Mouse (Mus musculus): Measurements from ENCODE around the gene Jmjd8. TPM values are rescaled to one million over a fixed set of nuclear protein-coding genes. Genes with fewer than 3 reads are reported as not detected.

The Jmjd8 gene
- total and polyA plus RNA-seq, 2 experiments = 25.6 to 75.0 TPM

DNA sequence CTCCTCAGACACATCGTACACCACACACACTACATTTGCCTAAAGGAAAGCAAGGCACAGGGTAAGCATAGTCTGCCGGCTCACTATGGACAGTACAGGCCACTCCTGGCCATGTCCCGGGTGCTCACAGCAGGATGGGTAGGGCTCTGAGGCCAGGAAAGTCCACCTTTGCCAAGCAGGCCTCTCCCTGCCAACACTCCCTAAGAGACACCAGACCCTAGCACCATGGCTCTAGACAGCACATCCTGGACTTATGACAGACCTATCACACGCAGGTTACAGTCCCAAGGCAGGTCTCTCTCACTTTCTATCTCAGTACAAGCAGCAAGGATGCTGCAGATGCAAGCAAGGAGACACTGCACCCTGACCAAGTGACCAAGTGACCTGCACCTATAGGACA lies 14.5 kb downstream of the Jmjd8 start:
- Histone ChIP-seq H3K36me3 (ENCODE audit: control insufficient read depth, insufficient read depth, low read length) (0 out of 2 replicates have a peak, but pooled peaks cover 2% of the 10 kb centered on the region), H3K79me2 (ENCODE audit: control insufficient read depth, insufficient read depth, low read length) (peaks cover 15% of the 10 kb centered on the region; the same call in 1 of the 2 replicates), H3K27ac (replicated peaks; ENCODE audit: insufficient read depth, low read depth, low read length) (no peak overlapping the region), H3K27me3 (ENCODE audit: control insufficient read depth, insufficient read depth, low read length) (no peaks in the 10 kb centered on the region), H3K9ac (ENCODE audit: low read depth, low read length) (peak overlapping the region; percentile 96; the same call in 1 of the 2 replicates), H3K4me1 (ENCODE audit: control insufficient read depth, insufficient read depth, low read length) (peaks cover 25% of the 10 kb centered on the region), H3K4me3 (ENCODE audit: insufficient read depth, low read depth, low read length) (no peak overlapping the region)
- DNase-seq (ENCODE audit: extremely low read depth, low read depth, low spot score) = no peak
- WGBS = 63% methylated on average over 4 of the region's 4 CpGs
- TF ChIP-seq POLR2A (IDR thresholded peaks at IDR 0.05; ENCODE audit: extremely low read depth, insufficient read depth, low read length) (no peak), CTCF (IDR thresholded peaks at IDR 0.05; ENCODE audit: low read depth, low read length) (no peak)

DNA sequence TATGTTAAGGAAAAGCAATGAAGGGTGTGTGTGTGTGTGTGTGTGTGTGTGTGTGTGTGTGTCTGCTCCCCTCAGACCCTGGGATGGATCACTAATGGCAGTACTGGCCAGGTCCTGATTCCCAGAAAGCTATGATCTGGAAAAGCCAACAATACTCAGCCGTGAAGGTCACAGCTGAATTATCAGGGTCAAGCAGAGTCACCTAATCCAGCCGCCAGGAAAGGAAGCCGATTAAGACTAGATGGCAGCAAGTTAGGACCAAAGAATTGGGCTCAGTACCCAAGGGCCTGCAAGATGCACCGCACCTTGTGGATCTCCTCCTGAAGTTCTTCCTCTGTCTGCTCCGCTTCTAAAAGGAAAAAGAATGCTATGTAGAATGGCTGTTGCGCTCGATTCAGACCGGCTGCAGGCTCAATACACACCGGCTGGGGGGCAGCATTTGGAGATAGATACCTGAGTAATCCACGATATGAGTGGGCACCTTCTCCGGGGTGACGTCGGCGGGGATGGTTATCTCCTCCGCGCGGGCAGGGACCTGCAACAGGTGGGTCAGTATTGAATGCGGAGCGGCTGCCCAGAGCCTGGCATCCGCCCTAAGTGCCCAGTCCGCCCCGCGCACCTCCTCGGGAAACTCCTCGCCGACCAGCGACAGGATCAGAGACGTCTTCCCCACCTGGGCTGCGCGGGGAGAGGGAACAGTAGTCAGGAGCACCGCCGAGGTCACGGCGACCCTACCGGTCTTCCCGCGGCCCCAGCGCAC lies 15.1 kb downstream of the Jmjd8 start:
- peak overlapping the region; percentile 95 for H3K4me3 ChIP-seq (ENCODE audit: insufficient read depth, low read depth, low read length)
- H3K4me1 ChIP-seq (ENCODE audit: control insufficient read depth, insufficient read depth, low read length) = peaks cover 21% of the 10 kb centered on the region
- TF ChIP-seq CTCF (IDR thresholded peaks at IDR 0.05; ENCODE audit: low read depth, low read length) (no peak), POLR2A (IDR thresholded peaks at IDR 0.05; ENCODE audit: extremely low read depth, insufficient read depth, low read length) (no peak)
- no peaks in the 10 kb centered on the region for H3K27me3 ChIP-seq (ENCODE audit: control insufficient read depth, insufficient read depth, low read length)
- H3K79me2 ChIP-seq (ENCODE audit: control insufficient read depth, insufficient read depth, low read length) = peaks cover 15% of the 10 kb centered on the region; the same call in 1 of the 2 replicates
- WGBS = under 1% methylated on average over 38 of the region's 38 CpGs
- H3K36me3 ChIP-seq (ENCODE audit: control insufficient read depth, insufficient read depth, low read length) = 0 out of 2 replicates have a peak, but pooled peaks cover 2% of the 10 kb centered on the region
- H3K27ac ChIP-seq (replicated peaks; ENCODE audit: insufficient read depth, low read depth, low read length) = peak overlapping the region; percentile 76
- DNase-seq (ENCODE audit: extremely low read depth, low read depth, low spot score) = no peak
- peak overlapping the region; percentile 96 for H3K9ac ChIP-seq (ENCODE audit: low read depth, low read length)

DNA sequence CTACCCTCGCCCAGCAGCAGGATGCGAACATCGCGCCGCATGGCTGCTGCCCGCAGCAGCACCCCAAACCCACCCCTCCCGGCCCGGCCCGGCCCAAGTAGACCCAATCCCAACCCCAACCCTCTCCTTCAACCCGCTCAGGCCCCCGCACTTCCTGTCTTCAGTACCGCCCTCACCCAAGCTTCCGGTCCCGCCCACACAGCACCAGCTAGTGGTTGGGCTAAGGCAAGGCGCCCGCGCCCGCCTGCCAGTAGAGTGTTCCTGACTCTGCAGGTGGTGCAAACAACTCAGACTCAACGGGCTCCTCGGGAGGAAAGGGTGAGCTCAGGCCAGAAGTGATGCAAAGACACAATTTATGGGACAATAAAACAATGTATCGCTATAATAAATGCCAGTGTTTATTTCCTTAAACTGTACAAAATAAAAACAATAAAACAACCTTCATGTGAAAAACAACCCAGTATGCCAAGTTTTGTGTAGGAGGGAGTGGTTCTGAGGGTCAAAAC lies 15.8 kb downstream of the Jmjd8 start, which contains the start of gene Rhot2:
Gene Rhot2, minus strand, starts transcription at position 456 of the 506 bp plus-strand sequence.
- peak within 1 kb of the TSS; percentile 96 for H3K9ac ChIP-seq (ENCODE audit: low read depth, low read length)
- peaks cover 15% of the 10 kb centered on the region for H3K4me1 ChIP-seq (ENCODE audit: control insufficient read depth, insufficient read depth, low read length)
- peak within 1 kb of the TSS; percentile 95 for H3K4me3 ChIP-seq (ENCODE audit: insufficient read depth, low read depth, low read length)
- TF ChIP-seq CTCF (IDR thresholded peaks at IDR 0.05; ENCODE audit: low read depth, low read length) = peak; percentile 61
- peak; percentile 83; the same call in 1 of the 2 replicates for TF ChIP-seq POLR2A (IDR thresholded peaks at IDR 0.05; ENCODE audit: extremely low read depth, insufficient read depth, low read length)
- 0 out of 2 replicates have a peak, but pooled peaks cover 2% of the 10 kb centered on the region for H3K36me3 ChIP-seq (ENCODE audit: control insufficient read depth, insufficient read depth, low read length)
- peak within 1 kb of the TSS; percentile 76 for H3K27ac ChIP-seq (replicated peaks; ENCODE audit: insufficient read depth, low read depth, low read length)
- peak; percentile 84 for DNase-seq (ENCODE audit: extremely low read depth, low read depth, low spot score)
- no peaks in the 10 kb centered on the region for H3K27me3 ChIP-seq (ENCODE audit: control insufficient read depth, insufficient read depth, low read length)
- peaks cover 15% of the 10 kb centered on the region; the same call in 1 of the 2 replicates for H3K79me2 ChIP-seq (ENCODE audit: control insufficient read depth, insufficient read depth, low read length)
- under 1% methylated on average over 21 of the region's 21 CpGs for WGBS

DNA sequence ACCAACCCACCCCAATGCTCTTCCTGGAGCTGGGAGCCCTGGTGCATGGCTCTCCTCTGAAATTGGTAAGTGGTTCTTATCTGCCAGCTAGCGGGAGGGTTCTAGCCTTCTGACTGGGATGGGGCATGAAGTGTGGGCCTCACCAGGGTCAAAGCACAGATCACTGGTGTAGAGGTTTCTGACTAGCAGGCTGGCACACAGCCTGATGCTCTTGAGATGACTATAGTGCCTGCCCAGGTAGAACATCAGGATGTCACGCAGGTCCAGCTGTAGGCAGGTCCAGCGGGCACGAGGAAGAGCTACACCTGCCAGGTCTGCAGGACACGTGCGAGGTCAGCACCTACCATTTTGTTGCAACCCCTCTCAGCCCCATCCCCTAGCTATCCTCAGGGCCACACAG lies 31.6 kb downstream of the Jmjd8 start:
- WGBS = 92% methylated on average over 6 of the region's 6 CpGs
- Histone ChIP-seq H3K27me3 (ENCODE audit: control insufficient read depth, insufficient read depth, low read length) (no peaks in the 10 kb centered on the region), H3K27ac (replicated peaks; ENCODE audit: insufficient read depth, low read depth, low read length) (no peak overlapping the region), H3K9ac (ENCODE audit: low read depth, low read length) (no peak overlapping the region), H3K4me1 (ENCODE audit: control insufficient read depth, insufficient read depth, low read length) (peaks cover 15% of the 10 kb centered on the region), H3K36me3 (ENCODE audit: control insufficient read depth, insufficient read depth, low read length) (no peaks in the 10 kb centered on the region), H3K4me3 (ENCODE audit: insufficient read depth, low read depth, low read length) (no peak overlapping the region), H3K79me2 (ENCODE audit: control insufficient read depth, insufficient read depth, low read length) (peaks cover 4% of the 10 kb centered on the region; the same call in 1 of the 2 replicates)
- no peak for DNase-seq (ENCODE audit: extremely low read depth, low read depth, low spot score)
- TF ChIP-seq POLR2A (IDR thresholded peaks at IDR 0.05; ENCODE audit: extremely low read depth, insufficient read depth, low read length) = no peak

DNA sequence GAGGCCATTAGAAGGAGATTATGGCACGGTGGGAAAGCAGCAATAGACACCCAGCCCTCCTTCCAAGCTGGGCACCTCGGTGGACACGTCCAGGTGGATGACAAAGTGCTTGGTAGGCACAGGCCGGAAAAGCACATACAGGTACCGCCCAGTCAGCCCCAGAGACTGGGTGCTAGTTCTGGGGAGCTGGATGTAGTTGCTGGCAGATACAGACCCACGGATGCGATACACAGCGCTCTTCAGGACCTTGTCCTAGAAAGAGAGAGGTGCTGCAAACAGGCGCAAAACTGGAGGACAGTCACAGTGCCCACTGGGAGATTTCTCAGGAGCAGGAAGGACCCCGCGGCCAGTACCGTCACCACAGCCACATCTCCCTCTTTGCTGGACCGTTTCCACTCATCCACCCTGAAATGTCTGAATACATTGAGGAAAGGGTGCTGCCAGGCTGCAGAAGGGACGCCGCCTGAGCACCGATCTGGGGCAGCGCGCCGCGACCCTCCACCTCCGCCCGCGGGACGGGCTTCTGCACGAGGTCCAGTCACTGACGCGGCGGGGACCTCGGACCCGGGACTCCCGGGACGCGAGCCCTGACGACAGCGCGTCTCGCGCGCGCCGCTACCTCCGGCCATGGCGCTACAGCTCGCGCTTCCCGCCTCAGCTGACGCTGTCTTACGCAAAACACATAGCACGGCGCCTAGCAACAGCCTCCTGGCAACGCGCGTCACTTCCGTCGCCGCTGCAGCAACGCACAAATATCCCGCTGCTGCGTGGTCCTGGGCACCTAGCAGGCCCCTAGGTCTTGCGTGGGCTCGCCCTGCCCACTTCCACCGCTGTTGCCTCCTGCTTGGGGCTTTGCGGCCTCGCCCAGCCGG lies 32.4 kb downstream of the Jmjd8 start, which contains the start of gene Wdr90:
Gene Wdr90, minus strand, starts transcription at position 670 of the 872 bp plus-strand sequence.
- peak; percentile 36; the same call in 1 of the 2 replicates for TF ChIP-seq POLR2A (IDR thresholded peaks at IDR 0.05; ENCODE audit: extremely low read depth, insufficient read depth, low read length)
- peak; percentile 42; the same call in 1 of the 2 replicates for TF ChIP-seq CTCF (IDR thresholded peaks at IDR 0.05; ENCODE audit: low read depth, low read length)
- no peaks in the 10 kb centered on the region for H3K27me3 ChIP-seq (ENCODE audit: control insufficient read depth, insufficient read depth, low read length)
- peaks cover 10% of the 10 kb centered on the region; the same call in 1 of the 2 replicates for H3K79me2 ChIP-seq (ENCODE audit: control insufficient read depth, insufficient read depth, low read length)
- H3K36me3 ChIP-seq (ENCODE audit: control insufficient read depth, insufficient read depth, low read length) = no peaks in the 10 kb centered on the region
- H3K4me1 ChIP-seq (ENCODE audit: control insufficient read depth, insufficient read depth, low read length) = peaks cover 22% of the 10 kb centered on the region
- H3K4me3 ChIP-seq (ENCODE audit: insufficient read depth, low read depth, low read length) = peak within 1 kb of the TSS; percentile 71
- H3K27ac ChIP-seq (replicated peaks; ENCODE audit: insufficient read depth, low read depth, low read length) = peak within 1 kb of the TSS; percentile 61
- peak within 1 kb of the TSS; percentile 82 for H3K9ac ChIP-seq (ENCODE audit: low read depth, low read length)
- WGBS = 5% methylated on average over 65 of the region's 65 CpGs
- DNase-seq (ENCODE audit: extremely low read depth, low read depth, low spot score) = peak; percentile 85
